Mouse (Mus musculus) embryonic facial prominence, embryonic 13.5 days (tissue): ENCODE measurements at regions not wholly inside any gene's neighbourhood (a gene's known extent, or its start where the extent isn't known, plus 50 kb on each side); places are given as distances from the start of the nearest gene placed in this dataset.

Source experiments
- ATAC-seq: fragments of 200-750 bp; cut with Nextera tagmentation; 2 replicates; pipeline ENCODE4 v1.8.0; 2017; ENCODE audit warnings: low read depth; ENCODE audit not compliant: insufficient number of reproducible peaks, insufficient read depth, low FRiP score, low TSS enrichment
- H3K27ac ChIP-seq: fragments of 300-500 bp; sonication (generic); 2 replicates; pipeline ENCODE4 v1.5.1; 2015; ENCODE audit warnings: moderate library complexity, mild to moderate bottlenecking, inconsistent platforms
- H3K27me3 ChIP-seq: fragments of 300-500 bp; sonication (generic); 2 replicates; pipeline ENCODE4 v1.6.1; 2015; ENCODE audit warnings: mild to moderate bottlenecking, inconsistent platforms
- H3K36me3 ChIP-seq: fragments of 300-500 bp; sonication (generic); 2 replicates; pipeline ENCODE4 v1.6.1; 2015; ENCODE audit warnings: mild to moderate bottlenecking, inconsistent platforms
- H3K4me1 ChIP-seq: fragments of 300-500 bp; sonication (generic); 2 replicates; pipeline ENCODE4 v1.6.1; 2015; ENCODE audit warnings: inconsistent platforms
- H3K4me2 ChIP-seq: fragments of 300-500 bp; sonication (generic); 2 replicates; pipeline ENCODE4 v1.6.1; 2015; ENCODE audit warnings: moderate library complexity, mild to moderate bottlenecking, inconsistent platforms
- H3K4me3 ChIP-seq: fragments of 300-500 bp; sonication (generic); 2 replicates; pipeline ENCODE4 v1.5.1; 2015; ENCODE audit warnings: mild to moderate bottlenecking, inconsistent platforms
- H3K9ac ChIP-seq: fragments of 300-500 bp; sonication (generic); 2 replicates; pipeline ENCODE4 v1.6.1; 2015; ENCODE audit warnings: mild to moderate bottlenecking, inconsistent platforms
- H3K9me3 ChIP-seq: fragments of 300-500 bp; sonication (generic); 2 replicates; pipeline ENCODE4 v1.6.1; 2016; ENCODE audit warnings: inconsistent platforms
- WGBS: fragments of 180-500 bp; shearing (Covaris S2); methylation state at CpG from one replicate; pipeline ENCODE4 v1.1.7; 2015; ENCODE audit warnings: mixed read lengths; 5-methylcytosine and 5-hydroxymethylcytosine counted together

- Histone ChIP-seq H3K4me3 (no peak overlapping the region), H3K4me1 (no peaks in the 10 kb centered on the region), H3K4me2 (no peak overlapping the region), H3K9ac (no peak overlapping the region), H3K27me3 (no peaks in the 10 kb centered on the region), H3K9me3 (no peaks in the 10 kb centered on the region), H3K27ac (no peak overlapping the region), H3K36me3 (no peaks in the 10 kb centered on the region)
- 63% methylated on average over 3 of the region's 3 CpGs for WGBS
- ATAC-seq: no peak
Observed at GRCm38 (mm10) chr8:34535434-34535833, 423.9 kb upstream of the Gm10131 start.

- no peak overlapping the region for H3K9ac ChIP-seq
- WGBS: 80% methylated on average over 4 of the region's 4 CpGs
- H3K4me2 ChIP-seq: no peak overlapping the region
- H3K4me1 ChIP-seq: no peaks in the 10 kb centered on the region
- H3K27ac ChIP-seq: no peak overlapping the region
- no peaks in the 10 kb centered on the region for H3K27me3 ChIP-seq
- H3K4me3 ChIP-seq: no peak overlapping the region
- H3K9me3 ChIP-seq: no peaks in the 10 kb centered on the region
- no peaks in the 10 kb centered on the region for H3K36me3 ChIP-seq
- ATAC-seq: no peak
Observed at GRCm38 (mm10) chr8:34533421-34533820, 421.9 kb upstream of the Gm10131 start.

- Histone ChIP-seq H3K36me3 (no peaks in the 10 kb centered on the region), H3K9me3 (no peaks in the 10 kb centered on the region), H3K4me2 (no peak overlapping the region), H3K27me3 (no peaks in the 10 kb centered on the region), H3K4me1 (no peaks in the 10 kb centered on the region), H3K4me3 (no peak overlapping the region), H3K9ac (no peak overlapping the region), H3K27ac (no peak overlapping the region)
- no peak for ATAC-seq
- WGBS: 78% methylated on average over 11 of the region's 11 CpGs
Observed at GRCm38 (mm10) chr8:34530896-34531679, 419.6 kb upstream of the Gm10131 start.

DNA sequence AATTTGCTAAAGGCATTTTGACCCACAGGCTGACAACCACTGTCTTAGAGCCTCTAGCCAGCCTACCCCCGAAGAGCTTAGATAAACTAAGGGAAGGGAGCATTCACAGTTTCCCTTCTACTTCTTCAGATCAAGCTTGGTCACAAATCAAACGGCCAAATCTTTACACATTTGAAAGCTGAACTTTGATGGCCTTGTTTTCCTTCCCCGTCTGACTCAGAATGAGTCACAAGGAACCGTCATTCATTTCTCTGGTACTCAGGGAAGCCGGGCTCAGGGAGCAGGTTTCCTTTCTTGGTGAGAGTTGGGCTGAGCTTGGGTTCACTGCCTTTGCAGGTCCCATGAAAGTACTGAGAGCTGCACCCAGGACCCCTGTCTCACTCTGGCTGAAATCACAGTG is 418.5 kb upstream of the Gm10131 start:
- ATAC-seq: no peak
- WGBS: 77% methylated on average over 5 of the region's 5 CpGs
- no peak overlapping the region for H3K9ac ChIP-seq
- H3K36me3 ChIP-seq: no peaks in the 10 kb centered on the region
- H3K4me3 ChIP-seq: no peak overlapping the region
- H3K27me3 ChIP-seq: no peaks in the 10 kb centered on the region
- no peaks in the 10 kb centered on the region for H3K9me3 ChIP-seq
- H3K27ac ChIP-seq: no peak overlapping the region
- H3K4me1 ChIP-seq: peaks cover 5% of the 10 kb centered on the region; the same call in 1 of the 2 replicates
- H3K4me2 ChIP-seq: no peak overlapping the region

GRCm38 (mm10) chr8:34529452-34529851 is 417.9 kb upstream of the Gm10131 start:
- Histone ChIP-seq H3K36me3 (no peaks in the 10 kb centered on the region), H3K4me3 (no peak overlapping the region), H3K9me3 (no peaks in the 10 kb centered on the region), H3K9ac (no peak overlapping the region), H3K27me3 (no peaks in the 10 kb centered on the region), H3K4me1 (peaks cover 7% of the 10 kb centered on the region; the same call in 1 of the 2 replicates), H3K4me2 (no peak overlapping the region), H3K27ac (no peak overlapping the region)
- WGBS: 96% methylated on average over 1 of the region's 1 CpGs
- no peak for ATAC-seq

- H3K4me1 ChIP-seq: peaks cover 7% of the 10 kb centered on the region; the same call in 1 of the 2 replicates
- H3K9ac ChIP-seq: no peak overlapping the region
- 87% methylated on average over 3 of the region's 3 CpGs for WGBS
- no peak overlapping the region for H3K27ac ChIP-seq
- H3K4me3 ChIP-seq: no peak overlapping the region
- H3K4me2 ChIP-seq: no peak overlapping the region
- H3K36me3 ChIP-seq: no peaks in the 10 kb centered on the region
- no peaks in the 10 kb centered on the region for H3K9me3 ChIP-seq
- no peaks in the 10 kb centered on the region for H3K27me3 ChIP-seq
- ATAC-seq: no peak
Observed at GRCm38 (mm10) chr8:34528213-34528612, 416.7 kb upstream of the Gm10131 start.

- Histone ChIP-seq H3K4me2 (no peak overlapping the region), H3K4me3 (no peak overlapping the region), H3K9ac (no peak overlapping the region), H3K36me3 (no peaks in the 10 kb centered on the region), H3K4me1 (peaks cover 7% of the 10 kb centered on the region; the same call in 1 of the 2 replicates), H3K27ac (no peak overlapping the region), H3K9me3 (no peaks in the 10 kb centered on the region), H3K27me3 (no peaks in the 10 kb centered on the region)
- WGBS: 55% methylated on average over 4 of the region's 4 CpGs
- ATAC-seq: no peak
Observed at GRCm38 (mm10) chr8:34525231-34525630, 413.7 kb upstream of the Gm10131 start.

GRCm38 (mm10) chr8:34523849-34524248 is 412.3 kb upstream of the Gm10131 start:
- ATAC-seq: no peak
- no peak overlapping the region for H3K9ac ChIP-seq
- 77% methylated on average over 3 of the region's 3 CpGs for WGBS
- no peak overlapping the region for H3K27ac ChIP-seq
- H3K4me2 ChIP-seq: no peak overlapping the region
- no peaks in the 10 kb centered on the region for H3K27me3 ChIP-seq
- peaks cover 7% of the 10 kb centered on the region; the same call in 1 of the 2 replicates for H3K4me1 ChIP-seq
- H3K36me3 ChIP-seq: no peaks in the 10 kb centered on the region
- H3K9me3 ChIP-seq: no peaks in the 10 kb centered on the region
- H3K4me3 ChIP-seq: no peak overlapping the region

GRCm38 (mm10) chr8:34521316-34521715 is 409.8 kb upstream of the Gm10131 start:
- no peaks in the 10 kb centered on the region for H3K9me3 ChIP-seq
- no peaks in the 10 kb centered on the region for H3K27me3 ChIP-seq
- 87% methylated on average over 7 of the region's 7 CpGs for WGBS
- H3K27ac ChIP-seq: no peak overlapping the region
- H3K4me3 ChIP-seq: no peak overlapping the region
- ATAC-seq: no peak
- no peak overlapping the region for H3K9ac ChIP-seq
- H3K36me3 ChIP-seq: no peaks in the 10 kb centered on the region
- H3K4me1 ChIP-seq: peaks cover 7% of the 10 kb centered on the region; the same call in 1 of the 2 replicates
- no peak overlapping the region for H3K4me2 ChIP-seq

- Histone ChIP-seq H3K27me3 (no peaks in the 10 kb centered on the region), H3K4me2 (no peak overlapping the region), H3K36me3 (no peaks in the 10 kb centered on the region), H3K4me3 (no peak overlapping the region), H3K4me1 (peaks cover 7% of the 10 kb centered on the region; the same call in 1 of the 2 replicates), H3K9me3 (no peaks in the 10 kb centered on the region), H3K27ac (no peak overlapping the region), H3K9ac (no peak overlapping the region)
- ATAC-seq: no peak
- 65% methylated on average over 4 of the region's 4 CpGs for WGBS
Observed at GRCm38 (mm10) chr8:34520664-34521063, 409.1 kb upstream of the Gm10131 start.

DNA sequence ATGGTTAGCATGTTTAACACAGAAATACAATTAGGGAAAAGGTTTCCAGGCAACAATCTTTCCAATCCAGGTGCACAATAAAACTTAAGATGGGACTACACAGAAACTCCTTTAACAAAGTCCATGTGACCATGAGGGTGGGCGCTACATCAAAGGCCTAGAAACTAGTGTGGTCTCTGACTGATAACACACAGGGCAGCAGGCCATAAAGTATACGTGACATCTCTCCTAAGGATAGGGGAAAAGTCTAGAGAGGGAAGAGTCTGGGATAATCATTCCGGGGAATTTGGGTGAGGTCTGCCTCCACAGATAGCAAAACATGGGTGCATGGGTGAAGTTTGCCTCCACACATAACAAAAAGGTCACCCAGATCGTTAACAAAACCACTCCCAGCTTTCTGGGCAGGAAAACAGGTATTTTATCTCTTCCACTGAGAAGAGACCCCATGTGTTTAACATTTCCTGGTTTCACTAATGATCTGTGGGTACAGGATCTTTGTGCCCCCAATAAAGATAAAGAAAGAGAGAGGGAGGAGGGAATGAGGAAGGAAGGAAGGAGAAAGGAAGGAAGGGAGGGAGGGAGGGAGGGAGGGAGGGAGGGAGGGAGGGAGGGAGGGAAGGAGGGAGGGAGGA is 402.0 kb upstream of the Gm10131 start:
- H3K27ac ChIP-seq: no peak overlapping the region

More for the DNA sequence above, 402.0 kb upstream of the Gm10131 start:
- ATAC-seq: no peak
- WGBS: 54% methylated on average over 4 of the region's 4 CpGs
- H3K9me3 ChIP-seq: no peaks in the 10 kb centered on the region
- H3K9ac ChIP-seq: no peak overlapping the region
- H3K4me2 ChIP-seq: no peak overlapping the region
- H3K36me3 ChIP-seq: no peaks in the 10 kb centered on the region
- no peaks in the 10 kb centered on the region for H3K4me1 ChIP-seq
- H3K4me3 ChIP-seq: no peak overlapping the region
- no peaks in the 10 kb centered on the region for H3K27me3 ChIP-seq
